Mouse (Mus musculus): ENCODE measurements at regions not wholly inside any gene's neighbourhood (a gene's known extent, or its start where the extent isn't known, plus 50 kb on each side); places are given as distances from the start of the nearest gene placed in this dataset.

GRCm38 (mm10) chr1:152313480-152313879 lies 73.0 kb downstream of the Tsen15 start:
- Histone ChIP-seq H3K36me3 (ENCODE audit: control insufficient read depth, insufficient read depth, low read length, poor library complexity, severe bottlenecking) (no peaks in the 10 kb centered on the region), H3K27me3 (ENCODE audit: control insufficient read depth, insufficient read depth, low read length, poor library complexity, severe bottlenecking) (no peaks in the 10 kb centered on the region)
- peak; percentile 27 for DNase-seq (ENCODE audit: low read depth, low spot score)

- H3K27me3 ChIP-seq (ENCODE audit: control insufficient read depth, insufficient read depth, low read length, poor library complexity, severe bottlenecking), result no peaks in the 10 kb centered on the region
- no peak for DNase-seq (ENCODE audit: low read depth, low spot score)
- no peaks in the 10 kb centered on the region for H3K36me3 ChIP-seq (ENCODE audit: control insufficient read depth, insufficient read depth, low read length, poor library complexity, severe bottlenecking)
Observed at GRCm38 (mm10) chr1:152305461-152305860, 81.0 kb downstream of the Tsen15 start.

- no peaks in the 10 kb centered on the region for H3K27me3 ChIP-seq (ENCODE audit: control insufficient read depth, insufficient read depth, low read length, poor library complexity, severe bottlenecking)
- DNase-seq (ENCODE audit: low read depth, low spot score), result no peak
- no peaks in the 10 kb centered on the region for H3K36me3 ChIP-seq (ENCODE audit: control insufficient read depth, insufficient read depth, low read length, poor library complexity, severe bottlenecking)
Observed at GRCm38 (mm10) chr1:152304487-152305130, 81.9 kb downstream of the Tsen15 start.

GRCm38 (mm10) chr1:152301355-152301754 lies 85.1 kb downstream of the Tsen15 start:
- Histone ChIP-seq H3K27me3 (ENCODE audit: control insufficient read depth, insufficient read depth, low read length, poor library complexity, severe bottlenecking) (no peaks in the 10 kb centered on the region), H3K36me3 (ENCODE audit: control insufficient read depth, insufficient read depth, low read length, poor library complexity, severe bottlenecking) (no peaks in the 10 kb centered on the region)
- no peak for DNase-seq (ENCODE audit: low read depth, low spot score)

- DNase-seq (ENCODE audit: low read depth, low spot score), result peak; percentile 81
- no peaks in the 10 kb centered on the region for H3K36me3 ChIP-seq (ENCODE audit: control insufficient read depth, insufficient read depth, low read length, poor library complexity, severe bottlenecking)
- no peaks in the 10 kb centered on the region for H3K27me3 ChIP-seq (ENCODE audit: control insufficient read depth, insufficient read depth, low read length, poor library complexity, severe bottlenecking)
Observed at GRCm38 (mm10) chr1:152292196-152292736, 94.2 kb downstream of the Tsen15 start.

- H3K36me3 ChIP-seq (ENCODE audit: control insufficient read depth, insufficient read depth, low read length, poor library complexity, severe bottlenecking), result no peaks in the 10 kb centered on the region
- peak; percentile 57 for DNase-seq (ENCODE audit: low read depth, low spot score)
- no peaks in the 10 kb centered on the region for H3K27me3 ChIP-seq (ENCODE audit: control insufficient read depth, insufficient read depth, low read length, poor library complexity, severe bottlenecking)
Observed at GRCm38 (mm10) chr1:152290768-152291167, 95.7 kb downstream of the Tsen15 start.

GRCm38 (mm10) chr1:152287566-152288490 lies 98.7 kb downstream of the Tsen15 start:
- H3K36me3 ChIP-seq (ENCODE audit: control insufficient read depth, insufficient read depth, low read length, poor library complexity, severe bottlenecking), result no peaks in the 10 kb centered on the region
- DNase-seq (ENCODE audit: low read depth, low spot score), result peak; percentile 13
- H3K27me3 ChIP-seq (ENCODE audit: control insufficient read depth, insufficient read depth, low read length, poor library complexity, severe bottlenecking), result no peaks in the 10 kb centered on the region

- DNase-seq (ENCODE audit: low read depth, low spot score), result no peak
- Histone ChIP-seq H3K36me3 (ENCODE audit: control insufficient read depth, insufficient read depth, low read length, poor library complexity, severe bottlenecking) (no peaks in the 10 kb centered on the region), H3K27me3 (ENCODE audit: control insufficient read depth, insufficient read depth, low read length, poor library complexity, severe bottlenecking) (no peaks in the 10 kb centered on the region)
Observed at GRCm38 (mm10) chr1:152286677-152287076, 99.8 kb downstream of the Tsen15 start.

- Histone ChIP-seq H3K36me3 (ENCODE audit: control insufficient read depth, insufficient read depth, low read length, poor library complexity, severe bottlenecking) (no peaks in the 10 kb centered on the region), H3K27me3 (ENCODE audit: control insufficient read depth, insufficient read depth, low read length, poor library complexity, severe bottlenecking) (no peaks in the 10 kb centered on the region)
- DNase-seq (ENCODE audit: low read depth, low spot score), result no peak
Observed at GRCm38 (mm10) chr1:152282106-152282505, 104.4 kb downstream of the Tsen15 start.

GRCm38 (mm10) chr1:152281201-152281600 lies 105.3 kb downstream of the Tsen15 start:
- DNase-seq (ENCODE audit: low read depth, low spot score), result no peak
- no peaks in the 10 kb centered on the region for H3K36me3 ChIP-seq (ENCODE audit: control insufficient read depth, insufficient read depth, low read length, poor library complexity, severe bottlenecking)
- H3K27me3 ChIP-seq (ENCODE audit: control insufficient read depth, insufficient read depth, low read length, poor library complexity, severe bottlenecking), result no peaks in the 10 kb centered on the region

- peak; percentile 28 for DNase-seq (ENCODE audit: low read depth, low spot score)
- Histone ChIP-seq H3K36me3 (ENCODE audit: control insufficient read depth, insufficient read depth, low read length, poor library complexity, severe bottlenecking) (no peaks in the 10 kb centered on the region), H3K27me3 (ENCODE audit: control insufficient read depth, insufficient read depth, low read length, poor library complexity, severe bottlenecking) (no peaks in the 10 kb centered on the region)
Observed at GRCm38 (mm10) chr1:152280014-152280413, 106.5 kb downstream of the Tsen15 start.

GRCm38 (mm10) chr1:152275011-152275410 lies 111.5 kb downstream of the Tsen15 start:
- Histone ChIP-seq H3K36me3 (ENCODE audit: control insufficient read depth, insufficient read depth, low read length, poor library complexity, severe bottlenecking) (no peaks in the 10 kb centered on the region), H3K27me3 (ENCODE audit: control insufficient read depth, insufficient read depth, low read length, poor library complexity, severe bottlenecking) (no peaks in the 10 kb centered on the region)
- no peak for DNase-seq (ENCODE audit: low read depth, low spot score)

- no peak for DNase-seq (ENCODE audit: low read depth, low spot score)
- H3K36me3 ChIP-seq (ENCODE audit: control insufficient read depth, insufficient read depth, low read length, poor library complexity, severe bottlenecking), result no peaks in the 10 kb centered on the region
- no peaks in the 10 kb centered on the region for H3K27me3 ChIP-seq (ENCODE audit: control insufficient read depth, insufficient read depth, low read length, poor library complexity, severe bottlenecking)
Observed at GRCm38 (mm10) chr1:152273430-152273829, 113.1 kb downstream of the Tsen15 start.

GRCm38 (mm10) chr1:152269936-152270702 lies 116.4 kb downstream of the Tsen15 start:
- H3K27me3 ChIP-seq (ENCODE audit: control insufficient read depth, insufficient read depth, low read length, poor library complexity, severe bottlenecking), result no peaks in the 10 kb centered on the region
- no peak for DNase-seq (ENCODE audit: low read depth, low spot score)
- no peaks in the 10 kb centered on the region for H3K36me3 ChIP-seq (ENCODE audit: control insufficient read depth, insufficient read depth, low read length, poor library complexity, severe bottlenecking)

Data from splenic B cell, adult 2 months (primary cell).